Mouse (Mus musculus): ENCODE results near the gene Slc35b4.

DNA sequence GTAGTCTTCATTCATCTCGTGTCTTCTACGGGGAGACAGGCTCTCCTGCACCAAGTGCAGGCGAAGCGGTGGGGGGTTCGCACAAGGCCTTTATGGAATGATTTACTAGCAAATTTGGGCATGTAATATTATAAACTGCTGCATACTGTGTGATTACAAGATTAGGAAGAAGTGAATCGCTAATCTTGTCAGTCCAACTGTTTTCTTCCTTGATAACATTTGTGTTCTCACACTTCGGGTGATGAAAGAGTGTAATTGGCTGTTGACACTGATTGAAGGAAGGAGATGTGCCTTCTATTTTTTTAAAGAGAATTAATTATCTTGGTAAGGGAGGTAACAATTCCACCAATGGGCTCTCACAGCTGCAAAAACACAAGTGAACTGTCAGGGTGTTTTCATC lies 28.3 kb downstream of the Slc35b4 start:
- no peak for TF ChIP-seq CTCF (IDR thresholded peaks at IDR 0.05; ENCODE audit: borderline replicate concordance, extremely low read depth, insufficient read depth, insufficient read length)
- no peak for TF ChIP-seq POLR2A (IDR thresholded peaks at IDR 0.05; ENCODE audit: borderline replicate concordance, extremely low read depth, insufficient read depth, insufficient read length, poor library complexity, severe bottlenecking)

Measured in brain, embryonic 14.5 days (tissue).